Mouse (Mus musculus): Measurements from ENCODE around the gene Hoxd11.

The Hoxd11 gene

GRCm38 (mm10) chr2:74709465-74710419 is 30.4 kb downstream of the Hoxd11 start:
- DNase-seq (ENCODE audit: low spot score): no peak

- no peak for DNase-seq (ENCODE audit: low spot score)
These were observed 31.7 kb downstream of the Hoxd11 start for GRCm38 (mm10) chr2:74710929-74711543.

DNA sequence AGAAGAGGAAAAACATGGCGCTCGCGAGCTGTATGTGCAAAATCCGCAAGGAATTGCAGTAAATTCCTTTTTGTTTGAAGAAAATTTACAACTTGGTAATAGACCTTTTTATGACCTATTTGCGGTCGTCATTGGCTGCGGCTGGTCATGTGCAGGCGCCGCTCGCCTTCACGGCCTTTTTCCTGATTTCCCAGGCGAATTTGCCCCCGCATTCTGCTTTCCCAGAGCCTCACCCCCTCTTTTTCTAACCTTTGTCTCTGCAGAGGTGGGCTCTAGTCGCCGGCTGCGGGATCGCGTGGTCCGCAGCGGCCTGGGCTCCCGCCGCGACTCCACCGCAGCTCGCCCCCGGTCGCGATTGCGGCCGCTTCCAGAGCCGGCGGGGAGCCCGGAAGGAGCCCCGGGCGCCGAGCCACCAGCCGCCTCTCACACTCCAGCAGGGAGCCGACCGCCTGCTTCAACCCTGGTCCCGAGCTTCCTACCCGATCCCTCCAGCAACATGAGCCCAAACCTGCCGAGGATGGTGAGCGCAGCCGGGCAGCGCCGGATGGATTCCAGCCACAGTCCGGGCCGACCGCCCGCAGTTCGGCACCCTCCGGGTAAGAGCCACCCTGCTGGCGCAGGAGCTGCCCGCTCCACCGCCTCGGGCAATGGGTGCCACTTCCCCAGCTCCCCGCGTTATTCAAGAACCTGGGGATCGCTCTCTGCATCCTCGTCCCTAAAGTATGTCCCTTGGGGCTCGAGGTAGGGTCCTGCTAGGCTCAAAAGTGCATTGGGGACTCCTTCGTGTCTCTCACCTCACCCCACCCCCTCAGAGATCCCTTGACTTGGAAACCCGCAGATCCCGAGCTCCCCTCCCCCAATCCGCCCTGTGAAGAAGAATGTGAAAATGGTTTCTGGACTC is 32.6 kb downstream of the Hoxd11 start, which contains the start of the genes Hoxd3 and Hoxd4:
TSS of gene Hoxd3 (plus strand) at position 207 of the 901 bp plus-strand sequence.
TSS of gene Hoxd4 (plus strand) at position 209 of the 901 bp plus-strand sequence.
- peak; percentile 63 for DNase-seq (ENCODE audit: low spot score)

DNA sequence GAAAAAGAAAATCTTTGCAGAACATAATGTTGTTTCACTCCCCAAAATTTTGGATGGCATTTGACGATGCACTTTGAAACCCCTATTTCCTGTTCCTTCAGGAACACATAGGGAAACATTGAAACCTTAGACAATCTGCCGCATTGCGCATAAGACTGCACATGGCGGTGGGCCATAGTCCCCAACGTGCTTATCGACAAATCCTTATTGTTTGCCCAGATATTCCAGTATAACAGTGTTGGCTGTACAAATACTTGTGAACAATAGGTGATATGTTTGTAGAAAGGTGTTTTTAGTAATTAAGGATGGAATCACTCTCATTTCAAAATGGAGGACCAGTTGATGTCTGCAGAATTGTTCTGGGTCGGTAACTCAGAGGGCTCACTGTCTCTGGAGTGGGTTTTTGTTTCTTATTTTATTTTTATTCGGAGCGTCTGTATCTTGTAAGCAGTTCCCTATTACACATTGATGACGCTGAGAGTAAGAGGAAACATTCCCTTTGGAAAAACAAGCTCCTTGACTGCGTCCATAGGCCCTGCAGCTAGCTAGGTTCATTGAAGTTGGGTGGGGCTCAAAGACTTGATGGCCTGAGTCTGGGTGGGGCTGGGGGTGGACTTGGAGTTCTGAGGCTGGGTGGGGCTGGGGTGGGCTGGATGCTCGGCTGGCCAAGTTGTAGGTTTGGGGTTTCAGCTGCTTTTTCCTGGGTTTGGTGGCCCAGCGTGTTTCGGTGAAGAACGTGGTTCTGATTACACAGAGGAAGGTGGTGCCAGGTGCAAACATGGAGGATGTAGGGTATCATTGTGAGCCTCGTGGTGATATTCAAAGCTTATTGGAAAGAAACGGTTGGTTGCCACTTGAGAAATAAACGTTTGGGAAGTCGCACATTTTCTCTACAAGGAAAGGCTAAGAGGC is 34.1 kb downstream of the Hoxd11 start:
- no peak for DNase-seq (ENCODE audit: low spot score)

DNA sequence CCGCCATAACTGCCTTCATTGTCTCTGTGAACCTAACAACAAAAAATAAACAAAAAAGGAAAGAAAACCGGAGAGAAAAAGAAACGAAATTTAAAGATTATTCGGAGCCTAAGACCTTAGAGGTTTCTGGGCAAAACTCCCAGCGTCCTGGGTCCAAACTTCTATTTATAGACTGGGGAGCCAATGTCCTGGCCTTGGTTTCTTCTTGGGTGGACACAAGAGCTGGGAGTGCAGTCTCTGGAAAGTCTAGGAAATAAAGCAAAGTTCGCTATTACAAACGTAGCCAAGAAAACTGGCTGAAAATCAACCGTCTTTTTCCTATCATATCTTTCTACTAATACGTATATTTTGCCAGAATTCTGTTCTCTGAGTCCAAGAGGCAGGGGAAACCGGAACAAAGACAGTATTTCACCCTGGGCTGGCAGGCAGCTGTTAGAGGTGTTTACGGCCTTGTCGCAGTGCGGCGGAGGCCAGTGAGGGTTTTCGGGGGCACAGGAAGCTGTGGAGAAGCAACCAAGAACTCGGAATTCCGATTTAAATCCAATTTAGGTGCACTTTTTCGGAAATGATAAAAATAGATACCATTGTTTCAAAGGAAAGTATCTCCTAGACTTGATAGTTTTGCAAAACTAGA is 34.9 kb downstream of the Hoxd11 start:
- no peak for DNase-seq (ENCODE audit: low spot score)

DNA sequence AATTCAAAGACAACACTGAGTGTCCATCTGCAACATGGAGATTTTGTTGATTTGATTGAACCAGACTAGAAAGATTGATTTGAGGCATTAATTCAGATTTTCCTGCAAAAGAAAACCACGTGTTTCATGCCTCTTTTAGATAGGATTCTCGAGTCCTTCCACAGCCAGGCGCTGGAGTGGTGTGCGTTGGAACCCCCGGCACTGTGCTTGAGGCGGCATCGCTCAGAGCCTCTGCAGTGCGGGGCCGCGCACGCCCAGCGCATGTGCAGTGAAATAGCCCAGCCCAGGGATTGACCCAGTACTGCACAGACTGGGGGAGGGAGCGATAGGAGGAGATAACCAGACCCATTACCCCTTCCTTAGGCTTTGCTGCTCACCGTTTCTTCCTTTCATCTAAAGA is 35.5 kb downstream of the Hoxd11 start:
- peak; percentile 65 for DNase-seq (ENCODE audit: low spot score)

GRCm38 (mm10) chr2:74715504-74716241 is 36.3 kb downstream of the Hoxd11 start:
- DNase-seq (ENCODE audit: low spot score): peak; percentile 97

- no peak for DNase-seq (ENCODE audit: low spot score)
These were observed 41.0 kb downstream of the Hoxd11 start for GRCm38 (mm10) chr2:74720384-74720783.

DNA sequence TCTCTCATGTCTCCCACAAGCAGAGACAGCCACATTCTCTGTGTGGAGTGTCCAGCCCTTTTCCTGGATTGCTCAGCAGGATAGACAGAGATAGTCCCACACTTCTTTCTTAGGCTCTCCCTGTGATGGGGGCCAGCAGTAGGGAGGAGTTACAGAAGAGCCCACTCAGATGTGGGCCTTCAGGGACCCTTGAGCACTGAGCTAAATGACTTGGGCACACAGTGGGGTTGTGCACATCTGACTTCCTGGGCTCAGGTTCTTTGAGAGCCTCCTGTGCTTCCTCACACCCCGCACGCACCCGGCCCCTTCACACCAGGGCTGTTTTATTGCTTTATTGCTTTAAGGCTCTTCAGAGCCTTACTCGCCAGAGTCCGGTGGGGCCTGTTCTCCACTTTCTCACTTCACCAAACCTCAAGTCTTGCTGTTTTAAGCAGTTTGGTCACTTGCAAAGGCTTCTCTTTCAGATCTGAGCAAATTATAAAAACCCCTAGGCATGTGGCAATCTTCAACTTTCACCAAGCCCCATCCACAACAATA is 41.7 kb downstream of the Hoxd11 start:
- no peak for DNase-seq (ENCODE audit: low spot score)

DNA sequence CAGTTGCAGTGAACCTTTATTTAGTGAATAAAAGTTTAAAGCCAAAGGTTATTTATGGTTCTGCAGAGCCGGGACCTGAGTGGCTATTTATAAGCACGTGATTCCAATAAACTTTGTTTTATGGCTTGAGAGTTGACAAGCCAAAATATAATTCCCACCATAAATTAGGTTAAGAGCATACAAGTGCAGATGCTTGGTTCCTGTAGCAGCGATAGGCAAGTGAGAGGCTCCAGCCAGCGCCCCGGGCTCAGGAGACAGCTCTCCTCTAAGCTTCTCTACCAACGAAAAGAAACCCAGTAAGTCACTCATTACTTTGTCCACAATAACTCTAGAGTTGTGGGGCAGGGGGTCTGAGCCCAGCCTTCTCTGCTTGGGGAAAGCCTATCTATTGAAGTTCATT is 42.5 kb downstream of the Hoxd11 start:
- no peak for DNase-seq (ENCODE audit: low spot score)

DNA sequence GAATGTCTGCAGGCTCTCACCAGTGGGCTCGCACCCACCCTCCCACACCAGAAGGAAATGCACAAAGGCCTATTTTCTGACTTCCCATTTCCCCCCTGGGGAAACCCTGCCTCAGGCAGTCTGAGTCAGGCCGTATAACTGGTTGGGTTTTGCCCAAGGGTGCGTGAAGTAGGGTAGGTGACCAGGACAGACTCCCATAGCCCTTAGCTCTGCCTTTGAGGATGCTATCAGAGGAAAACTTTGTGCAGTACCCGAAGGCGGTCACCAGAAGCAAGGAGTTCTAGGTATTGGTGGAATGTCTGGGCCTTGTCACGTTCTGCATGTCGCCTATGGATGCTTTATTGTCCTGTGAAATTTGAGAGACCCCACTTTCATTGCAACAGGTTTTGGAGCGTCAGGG is 43.6 kb downstream of the Hoxd11 start:
- DNase-seq (ENCODE audit: low spot score): no peak

GRCm38 (mm10) chr2:74724244-74725015 is 45.1 kb downstream of the Hoxd11 start:
- peak; percentile 73 for DNase-seq (ENCODE audit: low spot score)

DNA sequence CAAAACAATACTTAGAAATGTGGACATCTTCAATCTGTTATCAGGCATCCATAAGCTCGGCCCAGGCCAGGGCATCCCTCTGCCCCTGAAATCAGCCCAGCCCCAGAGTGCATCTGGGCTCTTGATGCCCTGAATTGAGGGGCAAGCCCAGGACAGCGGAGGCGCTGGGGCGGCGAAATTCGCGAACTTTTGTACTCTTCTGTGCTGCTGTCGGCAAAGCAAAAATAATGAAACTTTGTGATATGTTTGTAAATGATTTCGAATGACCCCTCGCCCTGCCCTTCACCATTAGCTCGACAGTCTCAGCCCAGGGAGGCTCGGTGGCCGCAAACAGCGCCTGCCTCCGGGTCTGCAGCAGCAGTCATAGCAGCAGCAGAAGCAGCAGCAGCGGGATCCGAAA is 45.8 kb downstream of the Hoxd11 start:
- no peak for DNase-seq (ENCODE audit: low spot score)

DNA sequence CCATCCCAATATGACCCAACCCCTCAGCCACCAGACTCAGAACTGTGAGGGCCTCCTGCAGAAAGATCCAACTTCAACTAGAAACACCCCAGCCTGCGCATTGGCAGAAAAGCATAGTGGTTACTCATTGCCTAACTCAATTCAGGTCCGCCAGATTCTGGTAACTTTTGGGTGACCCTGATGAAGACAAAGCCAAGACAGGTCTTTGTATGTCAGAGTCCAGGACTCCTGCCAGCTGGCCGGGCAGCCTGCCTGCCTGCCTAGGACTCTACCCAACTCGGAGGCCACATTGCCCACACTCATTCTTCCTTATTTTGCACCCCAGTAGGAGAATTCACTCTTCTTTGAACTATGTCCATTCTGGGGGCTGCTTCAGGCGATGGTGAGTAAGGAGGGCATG is 47.2 kb downstream of the Hoxd11 start, which contains the start of gene Gm28230:
TSS of gene Gm28230 (plus strand) at position 178 of the 400 bp plus-strand sequence.
- no peak for DNase-seq (ENCODE audit: low spot score)

- DNase-seq (ENCODE audit: low spot score): no peak
These were observed 47.7 kb downstream of the Hoxd11 start for GRCm38 (mm10) chr2:74726973-74727639.

DNA sequence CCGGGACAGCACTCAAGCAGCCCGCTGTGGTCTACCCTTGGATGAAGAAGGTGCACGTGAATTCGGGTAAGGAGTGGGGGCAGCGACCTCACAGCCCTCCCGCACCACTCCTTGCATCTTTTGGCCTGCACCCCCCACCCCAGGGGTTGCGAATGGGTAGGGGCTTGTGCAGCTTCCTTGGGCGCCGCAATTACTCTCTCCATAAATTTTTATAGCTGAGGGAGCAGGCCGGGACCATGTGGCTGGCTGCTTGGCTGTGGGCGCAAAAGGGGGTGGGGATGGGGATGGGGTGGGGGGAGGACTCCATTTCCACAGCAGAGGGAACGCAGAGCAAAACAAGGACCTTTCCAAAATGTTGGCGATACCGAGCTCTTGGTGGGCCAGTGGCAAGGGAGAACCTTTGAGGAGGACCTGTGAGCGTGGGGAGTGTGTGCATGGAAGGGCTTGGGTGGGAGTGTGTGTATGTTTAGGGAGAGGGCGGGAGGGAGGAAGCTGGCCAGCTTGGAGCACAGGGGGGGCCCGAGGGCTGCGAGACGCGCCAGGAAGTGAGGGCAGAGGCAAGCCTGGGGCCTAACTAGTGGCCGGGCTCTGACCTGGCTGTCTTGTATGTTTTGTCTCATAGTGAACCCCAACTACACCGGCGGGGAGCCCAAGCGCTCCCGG is 48.4 kb downstream of the Hoxd11 start:
- no peak for DNase-seq (ENCODE audit: low spot score)

GRCm38 (mm10) chr2:74728303-74728680 is 48.9 kb downstream of the Hoxd11 start:
- DNase-seq (ENCODE audit: low spot score): no peak

DNA sequence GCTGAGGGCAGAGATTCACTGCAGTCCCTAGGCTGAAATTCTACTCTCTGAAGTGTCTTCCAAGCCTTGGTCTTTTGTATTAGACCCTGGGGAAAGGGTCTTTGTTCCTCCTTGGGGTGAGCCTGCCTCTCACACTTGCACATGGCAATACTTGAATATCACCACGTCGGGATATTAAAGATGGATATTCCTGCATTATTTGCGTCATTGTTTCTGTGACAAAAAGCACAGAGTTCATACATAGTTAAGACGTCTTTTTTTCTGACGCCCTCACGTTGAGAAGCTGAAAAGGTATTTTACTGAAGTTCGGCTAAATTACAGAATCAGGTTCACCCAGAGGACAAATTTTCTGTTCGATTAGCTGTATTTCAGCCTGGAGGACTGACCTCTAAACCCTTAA is 51.0 kb downstream of the Hoxd11 start:
- DNase-seq (ENCODE audit: low spot score): no peak

All from urinary bladder, postnatal 14 days (tissue).